Mouse (Mus musculus) heart, embryonic 11.5 days (tissue): ENCODE results near the gene Ninj2. TPM values are rescaled to one million over a fixed set of nuclear protein-coding genes. Genes with fewer than 3 reads are reported as not detected.
A peak's percentile ranks its signal among the peaks of the same experiment; 100 is the strongest.

Experiments used
- ATAC-seq: fragments of 200-750 bp; cut with Nextera tagmentation; replicated peaks from 2 replicates; pipeline ENCODE4 v1.8.0; 2017; ENCODE audit warnings: moderate library complexity; ENCODE audit not compliant: insufficient number of reproducible peaks, low FRiP score, low TSS enrichment
- H3K27ac ChIP-seq: fragments of 300-500 bp; sonication (generic); 2 replicates; pipeline ENCODE4 v1.5.1; 2014; ENCODE audit warnings: mild to moderate bottlenecking, low read depth, low read length
- H3K27me3 ChIP-seq: fragments of 300-500 bp; sonication (generic); 2 replicates; pipeline ENCODE4 v1.6.1; 2014; ENCODE audit warnings: mild to moderate bottlenecking, low read length, mixed read lengths; ENCODE audit not compliant: control insufficient read depth, insufficient read depth
- H3K36me3 ChIP-seq: fragments of 300-500 bp; sonication (generic); 2 replicates; pipeline ENCODE4 v1.6.1; 2014; ENCODE audit warnings: mild to moderate bottlenecking, low read length, moderate library complexity, mixed read lengths; ENCODE audit not compliant: control insufficient read depth, insufficient read depth
- H3K4me1 ChIP-seq: fragments of 300-500 bp; sonication (generic); 2 replicates; pipeline ENCODE4 v1.6.1; 2014; ENCODE audit warnings: low read length; ENCODE audit not compliant: control insufficient read depth, insufficient read depth
- H3K4me2 ChIP-seq: fragments of 300-500 bp; sonication (generic); 2 replicates; pipeline ENCODE4 v1.6.1; 2014; ENCODE audit warnings: mild to moderate bottlenecking, moderate library complexity
- H3K4me3 ChIP-seq: fragments of 300-500 bp; sonication (generic); 2 replicates; pipeline ENCODE4 v1.5.1; 2014; ENCODE audit warnings: low read depth, low read length
- H3K9ac ChIP-seq: fragments of 300-500 bp; sonication (generic); 2 replicates; pipeline ENCODE4 v1.6.1; 2014; ENCODE audit warnings: mild to moderate bottlenecking, low read depth, low read length, moderate library complexity
- H3K9me3 ChIP-seq: fragments of 300-500 bp; sonication (generic); replicated peaks from 2 replicates; pipeline ENCODE4 v1.6.1; 2016; ENCODE audit warnings: low read length; ENCODE audit not compliant: control insufficient read depth
- WGBS: fragments of 180-500 bp; shearing (Covaris S2); extraction: QIAGEN DNeasy Blood & Tissue Kit; methylation state at CpG from one replicate; pipeline ENCODE4 v1.1.7; 2014; ENCODE audit not compliant: insufficient replicate concordance; 5-methylcytosine and 5-hydroxymethylcytosine counted together
- polyA plus RNA-seq: library from polyadenylated mRNA; unstranded; fragments of >200 nt; fragmentation: Nextera tagmentation; extraction: Ambion mirVana; gene quantifications from 2 replicates; pipeline ENCODE4 v1.2.1, GENCODE M21; 2014

The Ninj2 gene
- polyA plus RNA-seq, 1 experiment from 2014 or later = not detected

DNA sequence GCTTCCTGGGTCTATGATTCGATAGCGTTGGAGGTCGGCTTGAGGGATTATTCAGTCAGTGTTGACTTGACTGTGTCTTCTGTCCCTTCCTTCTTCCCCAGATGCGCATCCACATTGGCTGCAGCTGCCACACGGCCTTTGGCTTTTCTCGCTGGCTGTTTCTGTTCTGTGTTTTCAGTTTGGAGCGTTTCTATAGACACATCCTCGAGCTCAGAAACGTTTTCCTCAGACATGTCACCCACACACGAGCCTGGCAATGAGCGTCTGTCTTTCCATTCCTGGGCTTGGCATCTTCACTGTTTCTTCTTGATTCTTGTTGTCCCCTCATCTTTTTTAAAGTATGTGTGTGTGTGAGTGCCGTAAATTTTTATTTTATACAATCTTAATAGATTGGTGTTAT lies 8.1 kb downstream of the Ninj2 start:
- Histone ChIP-seq H3K36me3 (no peaks in the 10 kb centered on the region), H3K27ac (no peak overlapping the region), H3K4me1 (no peaks in the 10 kb centered on the region), H3K27me3 (no peaks in the 10 kb centered on the region), H3K4me2 (no peak overlapping the region), H3K4me3 (no peak overlapping the region), H3K9ac (no peak overlapping the region), H3K9me3 (no peaks in the 10 kb centered on the region)
- ATAC-seq = no peak
- 83% methylated on average over 12 of the region's 12 CpGs for WGBS

DNA sequence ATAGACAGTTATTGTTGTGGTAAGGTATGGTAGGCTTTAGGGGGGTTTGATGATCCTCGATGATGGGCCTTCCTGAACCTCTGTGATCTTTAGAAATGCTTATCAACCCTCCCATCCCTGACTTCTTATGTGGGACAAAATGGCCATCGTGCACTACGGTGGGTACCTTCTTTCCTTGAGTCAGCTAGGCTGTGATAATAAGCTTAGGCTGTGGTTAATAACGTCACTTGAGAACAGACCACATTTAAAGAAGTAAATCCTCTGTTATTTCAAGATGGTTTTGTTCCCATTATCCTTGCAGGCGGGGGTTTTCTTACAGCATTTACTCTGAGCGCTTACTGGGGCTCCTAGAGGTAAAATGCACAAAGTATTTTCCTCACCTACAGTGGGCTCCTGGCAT lies 8.8 kb downstream of the Ninj2 start:
- Histone ChIP-seq H3K27ac (no peak overlapping the region), H3K9ac (no peak overlapping the region), H3K4me2 (no peak overlapping the region)

DNA sequence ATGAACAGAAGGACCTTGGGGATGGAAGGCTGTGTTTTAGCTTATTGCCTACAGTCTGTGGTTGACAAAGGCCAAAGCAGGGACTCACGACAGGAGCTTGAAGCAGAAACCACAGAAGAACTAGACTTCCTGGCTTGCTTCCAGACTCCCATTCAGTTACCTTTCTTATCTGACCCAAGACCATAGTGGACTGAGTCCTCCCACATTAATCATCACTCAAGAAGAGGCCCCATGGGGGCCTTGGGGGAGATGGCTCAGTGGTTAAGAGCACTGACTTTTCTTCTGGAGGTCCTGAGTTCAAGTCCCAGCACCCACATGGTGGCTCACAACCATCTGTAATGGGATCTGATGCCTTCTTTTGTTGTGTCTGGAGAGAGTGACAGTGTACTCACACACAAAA lies 10.0 kb downstream of the Ninj2 start:
- Histone ChIP-seq H3K27ac (no peak overlapping the region), H3K4me1 (peaks cover 4% of the 10 kb centered on the region), H3K9ac (no peak overlapping the region), H3K27me3 (no peaks in the 10 kb centered on the region), H3K36me3 (no peaks in the 10 kb centered on the region), H3K4me3 (no peak overlapping the region), H3K4me2 (no peak overlapping the region), H3K9me3 (no peaks in the 10 kb centered on the region)
- WGBS = 19% methylated on average over 1 of the region's 1 CpGs
- ATAC-seq = no peak

More for the DNA sequence above, 8.8 kb downstream of the Ninj2 start:
- no peaks in the 10 kb centered on the region for H3K9me3 ChIP-seq
- WGBS = 80% methylated on average over 6 of the region's 6 CpGs
- no peaks in the 10 kb centered on the region for H3K4me1 ChIP-seq
- H3K36me3 ChIP-seq = no peaks in the 10 kb centered on the region
- no peak overlapping the region for H3K4me3 ChIP-seq
- no peak for ATAC-seq
- no peaks in the 10 kb centered on the region for H3K27me3 ChIP-seq

DNA sequence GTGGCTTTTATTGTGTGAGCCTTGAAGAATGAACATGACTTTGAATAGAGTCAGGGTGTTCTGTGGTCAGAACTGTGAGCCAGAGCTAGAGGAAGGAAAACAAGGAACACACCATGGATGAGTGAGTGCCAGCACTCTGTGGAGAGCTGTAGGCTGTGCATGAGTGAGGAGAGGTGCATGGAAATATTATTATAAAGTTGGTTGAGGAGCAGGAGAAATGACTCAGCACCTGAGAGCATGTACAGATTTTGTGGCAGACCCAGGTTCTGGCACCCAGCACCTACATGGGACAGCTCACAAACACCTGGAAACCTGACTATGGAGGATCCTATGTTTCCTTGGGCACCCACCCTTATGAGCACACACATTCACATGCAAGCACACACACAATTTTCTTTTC lies 11.9 kb downstream of the Ninj2 start:
- H3K4me1 ChIP-seq = peaks cover 23% of the 10 kb centered on the region
- H3K4me2 ChIP-seq = no peak overlapping the region
- no peak overlapping the region for H3K4me3 ChIP-seq
- no peaks in the 10 kb centered on the region for H3K36me3 ChIP-seq
- H3K27ac ChIP-seq = no peak overlapping the region
- ATAC-seq = no peak
- H3K9ac ChIP-seq = no peak overlapping the region
- no peaks in the 10 kb centered on the region for H3K9me3 ChIP-seq
- H3K27me3 ChIP-seq = no peaks in the 10 kb centered on the region

DNA sequence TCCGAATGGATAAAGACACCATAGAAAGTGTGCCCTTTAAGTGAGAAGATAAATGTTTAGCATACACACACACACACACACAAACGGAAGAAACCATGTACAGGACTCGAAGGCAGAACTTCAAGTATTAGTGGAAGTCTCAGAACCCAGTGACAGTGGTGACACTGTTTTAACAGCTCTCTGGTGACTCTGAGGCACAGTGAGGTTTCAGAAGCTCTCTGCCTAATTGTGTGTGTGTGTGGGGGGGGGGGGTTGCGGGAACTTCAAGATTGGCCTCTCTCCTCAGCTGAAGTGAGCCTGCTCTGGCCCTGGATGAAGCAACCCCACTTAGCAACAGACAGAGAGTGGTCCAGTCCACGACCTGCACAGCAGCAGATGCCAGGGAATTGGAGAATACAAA lies 14.4 kb downstream of the Ninj2 start:
- Histone ChIP-seq H3K9me3 (no peaks in the 10 kb centered on the region), H3K4me3 (no peak overlapping the region), H3K4me2 (no peak overlapping the region), H3K27ac (no peak overlapping the region), H3K27me3 (no peaks in the 10 kb centered on the region), H3K9ac (no peak overlapping the region), H3K36me3 (no peaks in the 10 kb centered on the region), H3K4me1 (peaks cover 30% of the 10 kb centered on the region)
- WGBS = 60% methylated on average over 5 of the region's 5 CpGs
- no peak for ATAC-seq

DNA sequence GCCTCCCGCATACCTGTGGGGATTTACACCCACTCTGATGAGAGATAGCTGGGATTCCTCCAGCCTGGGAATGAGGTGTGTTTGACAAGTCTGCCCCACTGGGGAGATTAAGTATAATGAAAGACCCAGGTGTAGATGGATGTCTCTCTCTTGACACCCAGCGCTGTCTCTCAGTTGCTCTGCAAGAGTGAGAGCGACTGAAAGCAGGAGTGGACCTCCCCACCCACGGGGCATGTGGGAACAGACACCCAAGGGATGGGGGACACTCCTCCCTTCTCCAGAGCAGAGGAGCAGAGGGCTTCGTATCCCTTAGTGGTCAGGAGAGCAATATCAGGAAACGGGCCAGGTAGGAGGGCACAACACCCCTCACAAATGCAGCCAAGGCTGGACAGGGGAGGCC lies 14.9 kb downstream of the Ninj2 start:
- no peak overlapping the region for H3K27ac ChIP-seq
- ATAC-seq = no peak
- 43% methylated on average over 6 of the region's 6 CpGs for WGBS

DNA sequence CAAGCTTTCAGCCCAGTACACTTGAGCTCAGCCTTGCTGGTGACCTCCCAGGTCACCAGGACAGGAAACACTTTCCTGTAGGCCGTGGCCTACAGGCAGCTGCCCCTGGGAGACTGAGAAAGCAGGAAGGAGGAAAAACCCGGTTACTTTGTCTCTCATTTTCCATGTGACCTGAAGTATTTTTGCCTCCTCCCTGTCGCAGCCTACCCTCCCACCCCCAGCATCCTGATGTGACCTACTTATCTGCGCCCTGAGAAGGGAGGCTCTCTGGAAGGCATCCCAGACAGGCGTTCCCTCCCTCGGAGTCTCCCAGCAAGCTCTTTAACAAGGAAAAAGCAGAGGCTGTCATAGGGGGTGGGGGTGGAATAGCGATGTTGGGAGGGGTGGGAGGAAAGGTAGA lies 16.0 kb downstream of the Ninj2 start:
- 7% methylated on average over 7 of the region's 7 CpGs for WGBS
- peaks cover 30% of the 10 kb centered on the region for H3K4me1 ChIP-seq
- peak; percentile 68 for ATAC-seq
- H3K9ac ChIP-seq = peak overlapping the region; percentile 34; the same call in 1 of the 2 replicates
- no peak overlapping the region for H3K4me3 ChIP-seq
- no peaks in the 10 kb centered on the region for H3K27me3 ChIP-seq
- H3K9me3 ChIP-seq = no peaks in the 10 kb centered on the region
- H3K36me3 ChIP-seq = no peaks in the 10 kb centered on the region
- H3K4me2 ChIP-seq = no peak overlapping the region
- H3K27ac ChIP-seq = peak overlapping the region; percentile 59

More for the DNA sequence above, 14.9 kb downstream of the Ninj2 start:
- Histone ChIP-seq H3K9ac (no peak overlapping the region), H3K4me3 (no peak overlapping the region), H3K4me2 (no peak overlapping the region), H3K27me3 (no peaks in the 10 kb centered on the region), H3K4me1 (peaks cover 30% of the 10 kb centered on the region), H3K9me3 (no peaks in the 10 kb centered on the region), H3K36me3 (no peaks in the 10 kb centered on the region)

DNA sequence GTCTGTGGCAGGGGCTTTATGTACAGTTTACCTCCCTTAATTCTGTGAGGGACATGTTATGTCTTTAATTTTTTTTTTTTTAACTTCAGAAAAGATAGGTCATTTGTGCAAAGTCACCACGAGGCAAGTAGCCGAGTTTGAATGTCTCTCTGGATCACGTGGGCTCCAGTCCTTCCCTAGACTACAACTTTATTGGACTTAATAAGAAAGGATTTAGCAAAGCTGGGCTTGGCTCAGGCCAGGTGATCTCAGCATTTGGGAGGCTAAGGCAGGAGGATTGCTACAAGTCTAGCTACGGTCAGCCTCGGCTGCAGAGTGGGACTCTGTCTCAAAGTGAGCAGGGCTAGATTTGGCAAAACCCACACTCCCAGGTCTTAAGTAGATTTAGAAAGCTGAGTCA lies 16.8 kb downstream of the Ninj2 start:
- ATAC-seq = no peak
- H3K27ac ChIP-seq = no peak overlapping the region
- H3K9me3 ChIP-seq = no peaks in the 10 kb centered on the region
- H3K27me3 ChIP-seq = no peaks in the 10 kb centered on the region
- no peaks in the 10 kb centered on the region for H3K36me3 ChIP-seq
- peaks cover 35% of the 10 kb centered on the region for H3K4me1 ChIP-seq
- H3K4me2 ChIP-seq = no peak overlapping the region
- H3K4me3 ChIP-seq = no peak overlapping the region
- WGBS = 79% methylated on average over 5 of the region's 5 CpGs
- no peak overlapping the region for H3K9ac ChIP-seq

DNA sequence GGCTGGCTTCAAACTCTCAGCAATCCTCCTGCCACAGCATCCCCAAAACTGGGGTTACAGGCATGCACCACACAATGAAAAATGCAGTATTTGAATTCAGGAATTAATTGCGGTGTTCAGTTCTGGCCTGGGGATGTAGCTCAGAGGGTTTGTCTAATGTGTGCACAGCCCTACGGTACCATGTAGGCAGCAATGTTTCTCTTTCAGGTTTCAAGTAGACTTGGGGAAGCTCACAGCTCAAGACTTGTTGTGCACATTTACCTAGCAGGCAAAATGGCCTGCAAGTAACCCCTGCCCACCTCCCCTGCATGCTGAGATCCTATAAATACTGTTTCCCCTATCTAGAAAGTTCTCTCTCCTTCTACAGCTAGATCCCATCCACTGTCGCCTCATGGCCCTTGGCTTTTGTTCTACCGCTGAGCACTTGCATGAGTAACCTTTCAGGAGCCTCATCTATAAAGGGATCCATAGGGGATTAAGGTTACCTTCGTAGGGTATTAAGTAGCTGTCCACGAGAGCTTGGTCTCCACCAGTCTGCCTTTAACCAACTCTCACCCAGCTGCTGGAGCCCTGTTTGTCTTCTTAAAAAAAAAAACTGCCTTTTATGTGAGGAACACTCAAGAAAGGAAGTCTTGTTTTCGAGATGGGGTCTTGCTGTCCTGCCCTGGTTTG lies 17.7 kb downstream of the Ninj2 start:
- Histone ChIP-seq H3K9ac (no peak overlapping the region), H3K36me3 (no peaks in the 10 kb centered on the region), H3K27ac (no peak overlapping the region), H3K27me3 (no peaks in the 10 kb centered on the region), H3K9me3 (no peaks in the 10 kb centered on the region), H3K4me1 (peaks cover 39% of the 10 kb centered on the region), H3K4me2 (no peak overlapping the region), H3K4me3 (no peak overlapping the region)
- ATAC-seq = no peak
- WGBS = 73% methylated on average over 7 of the region's 7 CpGs
